Mouse (Mus musculus) spleen, adult 2 months (tissue): ENCODE results near the gene Cerkl. TPM values are rescaled to one million over a fixed set of nuclear protein-coding genes. Genes with fewer than 3 reads are reported as not detected.

Experiments
- DNase-seq, 2 experiments: peaks; one replicate each; pipeline versions ENCODE4 v3.0.0 to v3.0.0-alpha.2; 2012 to 2021; ENCODE audit warnings: low spot score in 2 of 2, low read depth in 1 of 2
- H3K27ac ChIP-seq: fragments of 200-500 bp; 2 replicates; pipeline ENCODE4 v1.5.1; 2012; ENCODE audit warnings: low read length, inconsistent platforms; ENCODE audit not compliant: insufficient read depth
- H3K27me3 ChIP-seq: fragments of 200-500 bp; 2 replicates; pipeline ENCODE4 v1.6.1; 2012; ENCODE audit warnings: mild to moderate bottlenecking, moderate library complexity, low read length, inconsistent platforms; ENCODE audit not compliant: control insufficient read depth, insufficient read depth
- H3K36me3 ChIP-seq: fragments of 200-500 bp; 2 replicates; pipeline ENCODE4 v1.6.1; 2012; ENCODE audit warnings: mild to moderate bottlenecking, low read length, inconsistent platforms; ENCODE audit not compliant: control insufficient read depth, insufficient read depth
- H3K4me1 ChIP-seq: fragments of 200-500 bp; 2 replicates; pipeline ENCODE4 v1.6.1; 2011; ENCODE audit warnings: inconsistent platforms; ENCODE audit not compliant: control insufficient read depth, insufficient read depth, insufficient read length
- H3K4me3 ChIP-seq: fragments of 200-500 bp; 2 replicates; pipeline ENCODE4 v1.5.1; 2011; ENCODE audit warnings: mild to moderate bottlenecking, inconsistent platforms; ENCODE audit not compliant: insufficient read depth, insufficient read length; ENCODE audit errors: extremely low read depth
- CTCF ChIP-seq: fragments of 200-500 bp; IDR thresholded peaks from 2 replicates; pipeline ENCODE4 v1.5.1; 2011; ENCODE audit warnings: mild to moderate bottlenecking, inconsistent platforms; ENCODE audit not compliant: insufficient read depth, insufficient read length, insufficient replicate concordance; ENCODE audit errors: extremely low read depth
- POLR2A ChIP-seq: fragments of 200-500 bp; IDR thresholded peaks from 2 replicates; pipeline ENCODE4 v1.6.1; 2011; ENCODE audit warnings: low read depth, low read length, inconsistent platforms
- WGBS: fragments of 180-500 bp; shearing (Covaris S2); methylation state at CpG from one replicate; pipeline ENCODE4 v1.1.7; 2018; 5-methylcytosine and 5-hydroxymethylcytosine counted together
- polyA plus RNA-seq: library from polyadenylated mRNA; depleted of rRNA; stranded (reverse); fragments of >200 nt; gene quantifications from 2 replicates; pipeline ENCODE4 v1.2.3, GENCODE M21; 2012; rRNA removed

The Cerkl gene
- polyA plus RNA-seq, result 0.70 and 1.3 TPM in 2 replicates

DNA sequence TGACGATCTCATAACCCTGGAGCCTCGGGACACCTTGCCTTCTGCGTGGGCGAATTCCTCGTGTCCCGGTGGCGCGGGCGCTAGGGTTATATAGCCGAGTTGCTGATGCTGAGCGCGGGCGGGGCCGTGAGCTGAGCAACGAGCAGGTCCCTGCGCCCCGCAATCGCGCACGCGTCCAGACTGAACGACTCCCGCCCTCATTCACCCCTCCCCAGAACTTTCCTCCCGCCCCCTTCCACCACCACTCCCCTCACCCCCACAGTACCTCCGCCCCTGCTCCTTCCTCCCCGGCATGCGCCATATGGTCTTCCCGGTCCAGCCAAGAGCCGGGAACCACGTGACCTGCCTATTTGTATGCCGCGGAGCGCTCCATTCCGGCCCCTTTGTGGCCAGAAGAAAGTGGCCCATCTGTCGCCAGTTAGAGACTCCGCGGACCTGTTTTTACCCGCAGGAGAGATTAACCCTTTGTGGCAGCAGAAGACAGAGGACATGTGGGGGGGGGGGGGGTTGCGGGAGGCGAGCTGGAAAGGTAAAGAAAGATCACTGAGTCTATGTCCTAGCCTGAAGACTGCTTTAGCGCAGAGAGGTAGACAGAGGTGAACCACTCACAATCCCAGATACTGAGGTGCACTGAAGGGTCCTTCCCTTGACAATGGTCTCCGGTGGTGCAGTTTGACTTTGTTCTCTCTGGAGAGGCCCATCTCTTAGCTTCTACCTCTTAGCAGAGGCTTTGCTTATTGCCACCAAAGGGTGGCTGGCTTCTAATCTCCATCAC lies at the start of gene Cerkl, which contains the start of gene Neurod1:
Gene Cerkl, minus strand, starts transcription at position 211 of the 775 bp plus-strand sequence.
Gene Neurod1, minus strand, starts transcription at position 177 of the 775 bp plus-strand sequence.
- TF ChIP-seq CTCF, result no peak
- no peak for TF ChIP-seq POLR2A
- Histone ChIP-seq H3K36me3 (no peaks in the 10 kb centered on the region), H3K27me3 (peaks cover 25% of the 10 kb centered on the region), H3K4me3 (no peak within 1 kb of the TSS), H3K4me1 (no peaks in the 10 kb centered on the region), H3K27ac (no peak within 1 kb of the TSS)
- WGBS, result 3% methylated on average over 39 of the region's 42 CpGs
- no peak for DNase-seq

GRCm38 (mm10) chr2:79498990-79499755 lies 42.6 kb upstream of the Cerkl start:
- peak; percentile 14 to 30 for DNase-seq
- 17% methylated on average over 10 of the region's 10 CpGs for WGBS
- Histone ChIP-seq H3K4me1 (no peaks in the 10 kb centered on the region), H3K27me3 (no peaks in the 10 kb centered on the region), H3K4me3 (no peak overlapping the region), H3K36me3 (no peaks in the 10 kb centered on the region), H3K27ac (no peak overlapping the region)
- TF ChIP-seq CTCF (peak; percentile 63; the same call in 1 of the 2 replicates), POLR2A (no peak)

DNA sequence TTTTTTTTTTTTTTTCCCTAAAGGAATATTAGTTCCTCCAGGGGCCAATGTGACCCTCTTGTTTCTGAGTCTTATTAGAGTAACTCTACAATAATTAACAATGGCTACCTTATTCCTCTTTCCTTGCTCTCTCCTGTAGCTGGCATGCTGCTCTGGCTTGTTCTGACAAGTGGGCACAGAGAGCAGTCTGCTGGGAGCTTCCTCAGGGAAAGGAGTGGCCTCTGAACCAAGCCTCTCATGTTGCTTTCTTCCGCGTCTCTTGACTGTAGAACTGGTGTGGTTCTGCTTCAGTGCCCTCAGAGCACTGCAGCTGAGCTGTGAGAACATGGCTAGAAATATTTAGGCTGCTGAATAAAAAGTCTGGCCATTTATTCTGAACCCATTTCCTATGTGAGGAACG lies 28.5 kb upstream of the Cerkl start:
- Histone ChIP-seq H3K36me3 (no peaks in the 10 kb centered on the region), H3K4me1 (no peaks in the 10 kb centered on the region), H3K27ac (no peak overlapping the region), H3K4me3 (no peak overlapping the region), H3K27me3 (no peaks in the 10 kb centered on the region)
- WGBS, result 73% methylated on average over 3 of the region's 3 CpGs
- TF ChIP-seq POLR2A (no peak), CTCF (no peak)
- no peak for DNase-seq

GRCm38 (mm10) chr2:79482511-79482910 lies 25.9 kb upstream of the Cerkl start:
- H3K27me3 ChIP-seq, result no peaks in the 10 kb centered on the region
- WGBS, result 92% methylated on average over 2 of the region's 2 CpGs
- DNase-seq, result no peak
- TF ChIP-seq CTCF, result no peak
- no peak for TF ChIP-seq POLR2A
- H3K4me3 ChIP-seq, result no peak overlapping the region
- no peaks in the 10 kb centered on the region for H3K4me1 ChIP-seq
- H3K27ac ChIP-seq, result no peak overlapping the region
- no peaks in the 10 kb centered on the region for H3K36me3 ChIP-seq

DNA sequence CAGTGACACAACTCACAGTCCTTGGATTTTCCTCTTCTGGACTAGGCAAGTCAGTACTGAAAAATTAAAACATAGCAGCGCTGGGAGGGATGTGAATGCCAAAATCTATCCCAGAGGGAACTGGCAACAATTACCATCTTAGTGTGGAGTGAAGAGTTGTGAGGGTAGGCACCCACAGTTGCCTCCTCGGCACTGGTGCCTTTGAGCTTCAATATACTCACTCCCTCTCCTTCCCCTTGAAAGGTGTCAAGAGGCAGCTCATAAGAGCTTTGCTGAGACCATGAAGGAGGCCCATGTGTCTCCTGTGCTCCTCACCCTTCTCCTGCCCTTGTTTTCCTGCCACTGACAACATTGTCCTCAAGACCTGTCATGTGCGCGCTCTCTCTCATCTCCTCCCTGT lies 5.8 kb upstream of the Cerkl start:
- 80% methylated on average over 4 of the region's 4 CpGs for WGBS
- Histone ChIP-seq H3K27me3 (peaks cover 11% of the 10 kb centered on the region), H3K4me1 (no peaks in the 10 kb centered on the region), H3K4me3 (no peak overlapping the region), H3K36me3 (no peaks in the 10 kb centered on the region), H3K27ac (no peak overlapping the region)
- no peak for DNase-seq
- TF ChIP-seq CTCF (no peak), POLR2A (no peak)

GRCm38 (mm10) chr2:79461861-79462260 lies 5.3 kb upstream of the Cerkl start:
- Histone ChIP-seq H3K36me3 (no peaks in the 10 kb centered on the region), H3K4me3 (no peak overlapping the region), H3K4me1 (no peaks in the 10 kb centered on the region), H3K27me3 (peaks cover 11% of the 10 kb centered on the region), H3K27ac (no peak overlapping the region)
- DNase-seq, result no peak
- TF ChIP-seq POLR2A, result no peak
- TF ChIP-seq CTCF, result no peak
- 85% methylated on average over 2 of the region's 2 CpGs for WGBS

- no peak overlapping the region for H3K27ac ChIP-seq
- peaks cover 18% of the 10 kb centered on the region for H3K27me3 ChIP-seq
- DNase-seq, result no peak
- no peak overlapping the region for H3K4me3 ChIP-seq
- WGBS, result 5% methylated on average over 2 of the region's 2 CpGs
- TF ChIP-seq CTCF, result no peak
- TF ChIP-seq POLR2A, result no peak
- H3K4me1 ChIP-seq, result no peaks in the 10 kb centered on the region
- no peaks in the 10 kb centered on the region for H3K36me3 ChIP-seq
These were observed 4.0 kb upstream of the Cerkl start for GRCm38 (mm10) chr2:79460586-79460985.
